Mouse (Mus musculus) liver, postnatal 0 days (tissue): Measurements from ENCODE around the gene Osbpl9. TPM values are rescaled to one million over a fixed set of nuclear protein-coding genes. Genes with fewer than 3 reads are reported as not detected.

Experiments
- ATAC-seq: fragments of 200-750 bp; cut with Nextera tagmentation; 2 replicates; pipeline ENCODE4 v1.8.0; 2017; ENCODE audit warnings: mild to moderate bottlenecking, moderate library complexity
- DNase-seq: peaks from one replicate; pipeline ENCODE4 v3.0.0-alpha.2; 2016
- H3K27ac ChIP-seq: fragments of 300-500 bp; sonication (generic); 2 replicates; pipeline ENCODE4 v1.5.1; 2014; ENCODE audit warnings: antibody characterized with exemption, moderate library complexity, mild to moderate bottlenecking, low read depth
- H3K27me3 ChIP-seq: fragments of 300-500 bp; sonication (generic); 2 replicates; pipeline ENCODE4 v1.6.1; 2014; ENCODE audit warnings: low read length, control low read depth, mixed read lengths; ENCODE audit not compliant: insufficient read depth
- H3K36me3 ChIP-seq: fragments of 300-500 bp; sonication (generic); replicated peaks from 2 replicates; pipeline ENCODE4 v1.6.1; 2014; ENCODE audit warnings: mild to moderate bottlenecking, control low read depth, low read length, moderate library complexity, mixed read lengths; ENCODE audit not compliant: insufficient read depth
- H3K4me1 ChIP-seq: fragments of 300-500 bp; sonication (generic); 2 replicates; pipeline ENCODE4 v1.6.1; 2014; ENCODE audit warnings: antibody characterized with exemption, mild to moderate bottlenecking, control low read depth; ENCODE audit not compliant: insufficient read depth
- H3K4me2 ChIP-seq: fragments of 300-500 bp; sonication (generic); 2 replicates; pipeline ENCODE4 v1.6.1; 2014; ENCODE audit warnings: low read depth, mild to moderate bottlenecking, low read length, moderate library complexity, mixed read lengths
- H3K4me3 ChIP-seq: fragments of 300-500 bp; sonication (generic); 2 replicates; pipeline ENCODE4 v1.5.1; 2014; ENCODE audit warnings: low read depth, low read length
- H3K9ac ChIP-seq: fragments of 300-500 bp; sonication (generic); replicated peaks from 2 replicates; pipeline ENCODE4 v1.6.1; 2014; ENCODE audit warnings: mild to moderate bottlenecking, moderate library complexity
- H3K9me3 ChIP-seq: fragments of 300-500 bp; sonication (generic); 2 replicates; pipeline ENCODE4 v1.6.1; 2016; ENCODE audit warnings: mild to moderate bottlenecking, control low read depth, low read length, mixed read lengths
- CTCF ChIP-seq: sonication (generic); IDR thresholded peaks from 2 replicates; pipeline ENCODE4 v1.5.1; 2016; ENCODE audit warnings: antibody characterized with exemption, low read depth
- EP300 ChIP-seq: IDR thresholded peaks from 2 replicates; pipeline ENCODE4 v1.6.1; 2016; ENCODE audit warnings: antibody characterized with exemption, low read depth, mild to moderate bottlenecking
- WGBS: fragments of 180-500 bp; shearing (Covaris S2); extraction: QIAGEN DNeasy Blood & Tissue Kit; methylation state at CpG from one replicate; pipeline ENCODE4 v1.1.7; 2014; ENCODE audit not compliant: insufficient replicate concordance; 5-methylcytosine and 5-hydroxymethylcytosine counted together
- microRNA counts: library from miRNA; unstranded; fragments of <30 nt; microRNA quantifications from one replicate; lab custom pipeline; 2015
- microRNA-seq: library from miRNA; unstranded; fragments of <30 nt; microRNA quantifications from one replicate; pipeline ENCODE4, GENCODE M21; 2016
- polyA plus RNA-seq: library from polyadenylated mRNA; unstranded; fragments of >200 nt; fragmentation: Nextera tagmentation; extraction: Ambion mirVana; gene quantifications from 2 replicates; pipeline ENCODE4 v1.2.1, GENCODE M21; 2015

Osbpl9 gene
- polyA plus RNA-seq, 1 experiment from 2014 or later, result 28.2 TPM

DNA sequence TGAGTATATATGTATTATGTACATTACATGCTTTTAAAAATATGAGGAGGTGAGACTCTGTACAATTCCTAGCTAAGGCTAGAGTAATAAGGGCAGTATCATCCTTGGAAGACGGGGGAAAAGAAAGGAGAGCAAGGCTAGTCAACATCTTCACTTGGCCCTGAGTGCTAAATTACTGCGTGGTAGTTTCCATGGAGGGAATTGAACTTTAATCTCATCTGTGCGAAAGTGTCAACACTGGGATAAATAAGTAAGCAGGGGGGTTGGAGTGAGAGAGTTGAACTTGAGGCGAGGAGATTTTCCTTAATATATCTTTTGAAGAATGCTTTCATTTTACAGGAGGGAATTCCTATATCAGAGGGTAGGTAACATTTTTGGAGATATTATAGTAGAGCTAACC is 188.0 kb downstream of the Osbpl9 start:
- Histone ChIP-seq H3K27ac (no peak overlapping the region), H3K4me1 (no peaks in the 10 kb centered on the region), H3K4me3 (no peak overlapping the region), H3K4me2 (no peak overlapping the region), H3K9ac (no peak overlapping the region), H3K36me3 (peaks cover 24% of the 10 kb centered on the region), H3K9me3 (no peaks in the 10 kb centered on the region), H3K27me3 (no peaks in the 10 kb centered on the region)
- ATAC-seq, result no peak
- 82% methylated on average over 4 of the region's 4 CpGs for WGBS
- DNase-seq, result no peak
- TF ChIP-seq CTCF (no peak), EP300 (no peak)

MicroRNAs encoded within 50 kb of the gene (microRNA counts, 519-probe panel; counts per million panel counts)
- not detected for microRNA mmu-miR-761 (lab: Ali Mortazavi, UCI)

Small RNAs within 50 kb of the gene (microRNA-seq; reads per million reads assigned to microRNA genes)
- gene Mir761, result not detected

Other genes with a start within 250 kb of the Osbpl9 start
- 18.5 and 19.6 TPM in 2 replicates for gene Nrd1, start 201.6 kb downstream of the Osbpl9 start, polyA plus RNA-seq
- not detected in 2 replicates for gene Calr4, start 32.2 kb upstream of the Osbpl9 start, polyA plus RNA-seq
- 20.0 and 21.2 TPM in 2 replicates for gene Eps15, start 78.0 kb upstream of the Osbpl9 start, polyA plus RNA-seq
- 5.0 and 5.4 TPM in 2 replicates for gene Ttc39a, start 204.4 kb upstream of the Osbpl9 start, polyA plus RNA-seq